Mouse (Mus musculus) limb, embryonic 15.5 days (tissue): ENCODE data around the gene Sfxn3. TPM values are rescaled to one million over a fixed set of nuclear protein-coding genes. Genes with fewer than 3 reads are reported as not detected.

Experiments
- ATAC-seq: fragments of 200-750 bp; cut with Nextera tagmentation; 2 replicates; pipeline ENCODE4 v1.8.0; 2017; ENCODE audit warnings: low read depth, moderate TSS enrichment; ENCODE audit not compliant: insufficient number of reproducible peaks, low FRiP score, low TSS enrichment
- H3K27ac ChIP-seq: fragments of 300-500 bp; sonication (generic); 2 replicates; pipeline ENCODE4 v1.5.1; 2015; ENCODE audit warnings: moderate library complexity, mild to moderate bottlenecking, inconsistent platforms
- H3K27me3 ChIP-seq: fragments of 300-500 bp; sonication (generic); 2 replicates; pipeline ENCODE4 v1.6.1; 2015; ENCODE audit warnings: inconsistent platforms
- H3K36me3 ChIP-seq: fragments of 300-500 bp; sonication (generic); 2 replicates; pipeline ENCODE4 v1.6.1; 2015; ENCODE audit warnings: inconsistent platforms
- H3K4me1 ChIP-seq: fragments of 300-500 bp; sonication (generic); 2 replicates; pipeline ENCODE4 v1.6.1; 2015; ENCODE audit warnings: inconsistent platforms
- H3K4me2 ChIP-seq: fragments of 300-500 bp; sonication (generic); 2 replicates; pipeline ENCODE4 v1.6.1; 2015; ENCODE audit warnings: mild to moderate bottlenecking, inconsistent platforms
- H3K4me3 ChIP-seq: fragments of 300-500 bp; sonication (generic); 2 replicates; pipeline ENCODE4 v1.5.1; 2015; ENCODE audit warnings: mild to moderate bottlenecking, inconsistent platforms
- H3K9ac ChIP-seq: fragments of 300-500 bp; sonication (generic); 2 replicates; pipeline ENCODE4 v1.6.1; 2015; ENCODE audit warnings: inconsistent platforms
- H3K9me3 ChIP-seq: fragments of 300-500 bp; sonication (generic); 2 replicates; pipeline ENCODE4 v1.6.1; 2016; ENCODE audit warnings: inconsistent platforms
- WGBS: fragments of 180-500 bp; shearing (Covaris S2); methylation state at CpG from one replicate; pipeline ENCODE4 v1.1.7; 2015; 5-methylcytosine and 5-hydroxymethylcytosine counted together
- polyA plus RNA-seq: library from polyadenylated mRNA; unstranded; fragments of >200 nt; fragmentation: Nextera tagmentation; extraction: Ambion mirVana; gene quantifications from 2 replicates; pipeline ENCODE4 v1.2.1, GENCODE M21; 2015

Gene Sfxn3
- polyA plus RNA-seq, 1 experiment from 2014 or later = 33.8 TPM

DNA sequence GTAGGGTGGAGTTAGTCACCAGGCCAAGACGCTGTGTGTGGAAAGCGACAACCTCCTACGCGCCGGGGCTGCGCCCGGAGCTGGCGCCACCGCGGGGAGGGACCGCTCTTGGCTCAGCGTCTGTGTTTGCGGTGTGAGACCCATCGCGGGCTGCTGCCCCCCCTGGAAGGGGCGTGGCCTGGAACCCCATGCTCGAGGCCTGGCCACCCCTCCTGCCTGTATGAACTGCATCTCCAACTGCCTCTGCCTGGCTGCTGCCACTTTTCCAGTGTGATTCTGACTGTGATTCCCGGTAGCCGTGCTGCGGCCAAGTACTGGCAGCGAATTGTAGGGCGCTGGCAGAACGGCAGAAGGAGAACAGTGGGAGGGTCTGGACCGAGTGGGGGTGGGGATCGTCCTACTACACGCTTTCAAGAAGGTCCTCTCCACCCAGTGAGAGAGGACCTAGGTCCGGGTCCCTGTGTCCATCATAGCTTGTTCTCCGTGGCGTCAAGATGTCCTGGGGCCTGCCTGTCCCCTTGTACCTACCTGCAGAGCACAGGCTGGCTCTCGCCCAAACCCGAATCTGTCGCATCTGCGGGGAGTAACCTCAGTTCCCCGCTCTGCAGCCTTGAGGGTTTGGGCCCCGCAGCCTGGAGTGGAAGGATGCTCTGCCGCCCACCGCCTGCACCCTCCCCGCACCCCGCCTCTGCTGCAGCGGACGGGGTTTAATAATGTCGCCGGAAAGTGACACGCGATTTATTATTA lies 32.6 kb downstream of the Sfxn3 start:
- peak overlapping the region; percentile 80 for H3K27ac ChIP-seq

DNA sequence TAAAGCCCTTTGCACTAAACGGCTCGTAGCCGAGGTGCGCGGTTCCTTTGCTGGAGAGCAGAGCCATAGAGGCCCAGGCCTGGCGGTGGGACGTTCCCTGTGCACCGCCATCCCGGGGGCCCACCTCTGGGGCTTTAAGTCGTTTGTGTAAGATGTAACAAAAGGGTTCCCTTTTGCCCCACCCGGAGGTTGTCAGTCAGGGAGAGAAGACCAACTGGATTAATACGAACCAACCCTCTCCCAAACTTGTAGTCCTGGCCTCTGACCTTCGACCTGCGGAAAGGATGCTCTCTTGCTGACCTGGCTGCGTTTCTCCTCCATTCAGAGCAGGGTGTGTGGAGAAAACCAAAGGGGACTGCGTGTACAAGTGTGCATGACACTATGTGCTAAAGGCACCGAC lies 33.4 kb downstream of the Sfxn3 start:
- peaks cover 92% of the 10 kb centered on the region for H3K27me3 ChIP-seq
- WGBS = 2% methylated on average over 17 of the region's 17 CpGs
- ATAC-seq = no peak
- peak overlapping the region; percentile 35 for H3K4me3 ChIP-seq
- 0 out of 2 replicates have a peak overlapping the region, but pooled peaks have one; percentile 80 for H3K27ac ChIP-seq
- H3K9me3 ChIP-seq = no peaks in the 10 kb centered on the region
- peaks cover 60% of the 10 kb centered on the region for H3K4me1 ChIP-seq
- H3K4me2 ChIP-seq = peak overlapping the region; percentile 70
- no peak overlapping the region for H3K9ac ChIP-seq
- H3K36me3 ChIP-seq = no peaks in the 10 kb centered on the region

More for the DNA sequence above, 32.6 kb downstream of the Sfxn3 start:
- H3K4me3 ChIP-seq = peak overlapping the region; percentile 35
- no peaks in the 10 kb centered on the region for H3K9me3 ChIP-seq
- WGBS = under 1% methylated on average over 45 of the region's 45 CpGs
- peak overlapping the region; percentile 23; the same call in 1 of the 2 replicates for H3K9ac ChIP-seq
- H3K4me2 ChIP-seq = peak overlapping the region; percentile 70
- peak; percentile 50; the same call in 1 of the 2 replicates for ATAC-seq
- peaks cover 84% of the 10 kb centered on the region for H3K27me3 ChIP-seq
- H3K4me1 ChIP-seq = peaks cover 65% of the 10 kb centered on the region
- no peaks in the 10 kb centered on the region for H3K36me3 ChIP-seq

DNA sequence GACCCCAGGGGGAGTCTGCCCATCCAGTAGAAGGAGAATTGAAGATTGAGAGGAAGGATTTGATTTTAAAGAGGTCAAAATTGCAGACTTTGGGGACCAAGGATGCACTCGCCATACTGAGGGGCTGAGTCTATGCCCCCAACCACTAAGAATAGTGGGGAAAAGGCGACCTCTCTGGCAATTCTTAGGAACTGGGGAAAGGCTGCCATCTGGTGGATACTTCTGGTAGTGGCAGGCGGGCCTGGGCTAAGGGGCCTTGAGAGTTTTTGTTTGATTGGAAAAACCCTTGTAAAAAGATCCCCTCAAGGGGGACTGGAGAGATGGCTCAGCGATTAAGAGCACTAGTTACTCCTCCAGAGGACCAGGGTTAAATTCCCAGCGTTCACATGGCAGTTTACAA lies 34.0 kb downstream of the Sfxn3 start:
- no peak overlapping the region for H3K27ac ChIP-seq
- H3K4me2 ChIP-seq = peak overlapping the region; percentile 70
- H3K36me3 ChIP-seq = no peaks in the 10 kb centered on the region
- peaks cover 95% of the 10 kb centered on the region for H3K27me3 ChIP-seq
- H3K4me3 ChIP-seq = peak overlapping the region; percentile 35
- no peak for ATAC-seq
- H3K9me3 ChIP-seq = no peaks in the 10 kb centered on the region
- WGBS = under 1% methylated on average over 5 of the region's 5 CpGs
- no peak overlapping the region for H3K9ac ChIP-seq
- peaks cover 54% of the 10 kb centered on the region for H3K4me1 ChIP-seq

DNA sequence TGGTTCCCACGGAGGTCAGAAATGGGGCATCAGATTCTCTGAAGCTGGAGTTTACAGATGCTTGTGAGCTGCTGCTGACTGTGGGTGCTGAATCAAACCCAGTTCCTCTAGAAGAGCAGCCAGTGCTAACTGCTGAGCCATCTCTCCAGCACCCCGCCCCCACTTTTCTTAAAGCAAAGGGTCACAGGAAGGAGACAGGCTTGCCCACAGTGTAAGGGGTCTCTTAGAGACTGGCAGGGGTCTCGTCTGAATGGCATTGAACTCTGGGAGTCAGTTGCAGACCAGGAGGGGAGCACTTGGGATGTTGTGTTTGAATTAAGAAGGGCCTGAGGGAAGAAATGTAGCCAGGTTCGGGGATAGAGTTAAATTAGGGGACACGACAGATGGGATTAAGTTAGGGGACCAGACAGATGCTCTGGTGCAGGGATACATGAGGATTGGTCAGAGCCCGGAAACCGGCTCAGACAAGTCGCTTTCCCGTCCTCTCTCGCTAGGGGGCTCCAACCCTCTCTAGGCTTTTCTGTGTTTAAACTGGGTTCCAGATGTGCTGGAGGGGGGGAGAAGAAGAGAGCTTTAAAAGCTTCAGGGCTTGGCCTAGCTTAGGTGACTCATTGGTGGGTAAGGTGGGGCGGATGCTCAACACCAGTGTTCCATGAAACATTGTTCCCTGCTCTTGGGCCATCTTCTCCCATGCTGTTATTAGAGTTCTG lies 34.7 kb downstream of the Sfxn3 start:
- WGBS = 19% methylated on average over 11 of the region's 11 CpGs
- no peak overlapping the region for H3K9ac ChIP-seq
- H3K9me3 ChIP-seq = no peaks in the 10 kb centered on the region
- no peak overlapping the region for H3K27ac ChIP-seq
- no peak overlapping the region for H3K4me3 ChIP-seq
- H3K4me2 ChIP-seq = no peak overlapping the region
- H3K36me3 ChIP-seq = no peaks in the 10 kb centered on the region
- peaks cover 47% of the 10 kb centered on the region for H3K4me1 ChIP-seq
- ATAC-seq = no peak
- H3K27me3 ChIP-seq = peaks cover 95% of the 10 kb centered on the region

DNA sequence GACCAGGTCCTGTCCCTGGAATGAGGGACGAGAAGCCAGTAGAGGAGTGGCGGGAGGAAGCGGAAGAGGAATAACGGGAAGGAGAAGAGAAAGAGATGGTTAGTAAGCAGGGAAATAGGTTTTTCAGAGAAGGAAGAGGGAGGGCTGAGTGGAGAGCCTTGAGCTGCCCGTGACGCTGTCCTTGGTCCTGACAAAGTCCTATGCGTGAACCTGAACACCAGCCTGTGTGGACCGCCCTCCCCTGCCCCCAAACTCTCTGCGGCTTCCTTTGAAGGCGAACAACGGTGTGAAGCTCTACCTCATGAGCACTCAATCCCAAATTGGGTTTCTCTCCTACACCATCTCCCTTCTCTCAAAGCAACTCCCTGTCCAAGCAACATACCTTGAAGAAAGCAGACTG lies 50.6 kb downstream of the Sfxn3 start:
- WGBS = 15% methylated on average over 11 of the region's 11 CpGs
- Histone ChIP-seq H3K27ac (no peak overlapping the region), H3K9me3 (no peaks in the 10 kb centered on the region), H3K4me1 (no peaks in the 10 kb centered on the region), H3K9ac (no peak overlapping the region), H3K27me3 (peaks cover 31% of the 10 kb centered on the region), H3K4me3 (no peak overlapping the region), H3K4me2 (no peak overlapping the region), H3K36me3 (no peaks in the 10 kb centered on the region)
- no peak for ATAC-seq

DNA sequence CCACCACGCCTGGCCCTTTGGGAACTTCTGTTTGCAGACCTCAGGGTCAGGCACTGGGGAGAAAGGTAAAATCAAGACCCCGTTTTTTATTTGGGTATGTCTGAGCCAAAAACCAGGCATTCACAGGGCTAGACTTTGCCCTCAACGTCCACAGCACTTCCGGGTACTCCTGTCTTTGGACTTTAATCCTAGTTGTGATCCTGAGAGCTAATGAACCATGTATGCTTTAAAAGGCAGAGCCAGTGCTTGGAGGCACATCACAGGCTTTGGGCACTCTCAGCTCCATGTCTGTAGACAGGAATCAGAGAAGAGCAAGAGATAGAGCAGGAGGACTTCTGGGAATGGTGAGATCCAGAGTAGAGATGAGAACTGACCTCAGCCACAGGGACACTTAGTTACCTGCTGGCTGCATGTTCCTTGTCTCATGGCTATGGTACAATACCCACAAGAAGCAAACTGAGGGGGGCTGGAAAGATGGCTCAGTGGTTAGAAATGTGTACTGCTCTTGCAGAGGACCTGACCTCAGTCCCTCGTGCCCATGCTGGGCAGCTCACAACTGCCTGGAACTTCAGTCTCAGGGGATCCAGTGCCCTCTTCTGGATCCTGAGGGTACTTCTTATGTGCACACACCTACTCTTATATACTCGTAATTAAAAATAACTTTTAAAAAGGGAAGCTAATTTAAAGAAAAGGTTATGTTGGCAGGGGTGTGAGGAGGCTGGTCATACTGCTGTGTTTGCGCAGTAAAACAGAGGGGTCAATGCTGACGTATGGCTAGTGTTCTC lies 53.4 kb downstream of the Sfxn3 start:
- Histone ChIP-seq H3K4me2 (no peak overlapping the region), H3K9ac (no peak overlapping the region), H3K27me3 (peaks cover 56% of the 10 kb centered on the region), H3K9me3 (no peaks in the 10 kb centered on the region), H3K27ac (no peak overlapping the region), H3K4me3 (no peak overlapping the region), H3K4me1 (no peaks in the 10 kb centered on the region), H3K36me3 (no peaks in the 10 kb centered on the region)
- WGBS = 69% methylated on average over 8 of the region's 8 CpGs
- no peak for ATAC-seq

DNA sequence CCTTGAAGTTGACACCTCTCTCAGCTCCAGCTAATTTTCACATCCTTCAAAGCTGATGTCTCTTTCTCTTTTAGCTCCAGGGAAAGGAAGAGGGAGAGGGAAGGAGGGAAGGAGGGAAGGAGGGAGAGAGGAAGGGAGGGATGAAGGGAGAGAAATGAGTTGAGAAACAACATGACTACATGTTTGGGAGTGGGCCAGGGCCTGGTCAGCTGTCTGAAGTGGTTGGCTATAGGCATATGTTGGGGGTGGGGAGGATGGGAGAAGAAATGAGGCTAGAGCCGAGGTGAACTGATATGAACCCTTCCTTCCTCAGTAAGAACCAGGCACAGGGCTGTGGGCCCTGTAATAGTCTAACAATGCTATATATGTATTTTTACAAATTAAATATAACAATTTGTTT lies 58.3 kb downstream of the Sfxn3 start:
- Histone ChIP-seq H3K9me3 (no peaks in the 10 kb centered on the region), H3K27me3 (peaks cover 57% of the 10 kb centered on the region)
- WGBS = 24% methylated on average over 1 of the region's 1 CpGs

More for the DNA sequence above, 58.3 kb downstream of the Sfxn3 start:
- no peak for ATAC-seq
- H3K4me1 ChIP-seq = 0 out of 2 replicates have a peak, but pooled peaks cover 2% of the 10 kb centered on the region
- no peak overlapping the region for H3K4me2 ChIP-seq
- H3K9ac ChIP-seq = no peak overlapping the region
- H3K4me3 ChIP-seq = no peak overlapping the region
- H3K36me3 ChIP-seq = no peaks in the 10 kb centered on the region
- no peak overlapping the region for H3K27ac ChIP-seq

Other genes with a start within 250 kb of the Sfxn3 start
- gene Slf2, start 116.4 kb upstream of the Sfxn3 start, polyA plus RNA-seq = 29.1 and 29.2 TPM in 2 replicates
- gene Sema4g, start 58.4 kb upstream of the Sfxn3 start, polyA plus RNA-seq = 3.8 and 4.9 TPM in 2 replicates
- 19.6 and 19.8 TPM in 2 replicates for gene Twnk, start 41.8 kb upstream of the Sfxn3 start, polyA plus RNA-seq
- 62.5 and 65.1 TPM in 2 replicates for gene Mrpl43, start 41.1 kb upstream of the Sfxn3 start, polyA plus RNA-seq
- gene Lzts2, start 33.1 kb upstream of the Sfxn3 start, polyA plus RNA-seq = 66.8 and 68.3 TPM in 2 replicates
- gene Pdzd7, start 1.8 kb upstream of the Sfxn3 start, polyA plus RNA-seq = 0.16 and 0.37 TPM in 2 replicates
- 38.5 and 60.8 TPM in 2 replicates for gene Kazald1, start 27.7 kb downstream of the Sfxn3 start, polyA plus RNA-seq
- 0.87 and 0.88 TPM in 2 replicates for gene Tlx1, start 103.2 kb downstream of the Sfxn3 start, polyA plus RNA-seq
- 0.64 and 1.5 TPM in 2 replicates for gene Lbx1, start 188.3 kb downstream of the Sfxn3 start, polyA plus RNA-seq